Mouse (Mus musculus) liver, embryonic 14.5 days (tissue): ENCODE data around the gene Sdccag8.
"Not testable (repeated sequence)": the region's sequence is repeated elsewhere in the genome, so short reads cannot be mapped to it uniquely, and the experiment has no call there.

ENCODE experiments used
- CTCF ChIP-seq: IDR thresholded peaks from 2 replicates; pipeline ENCODE4 v1.5.1; 2016; ENCODE audit warnings: antibody characterized with exemption, low read depth, control low read depth
- EP300 ChIP-seq: IDR thresholded peaks from 2 replicates; pipeline ENCODE4 v1.6.1; 2016; ENCODE audit warnings: antibody characterized with exemption, low read depth

GRCm38 (mm10) chr1:176836562-176836961, 22.1 kb downstream of the Sdccag8 start:
- not testable (repeated sequence) for TF ChIP-seq CTCF, EP300
